Mouse (Mus musculus) gastrocnemius, postnatal 10 days (tissue): ENCODE measurements around the gene Nradd. TPM values are rescaled to one million over a fixed set of nuclear protein-coding genes. Genes with fewer than 3 reads are reported as not detected.

Source experiments
- DNase-seq: peaks from one replicate; pipeline ENCODE4 v3.0.0; 2021; ENCODE audit warnings: mixed read lengths
- microRNA-seq, 2 experiments: library from miRNA; unstranded; fragments of <30 nt; microRNA quantifications; one replicate each; pipeline ENCODE4 v1.2.0; 2021
- total RNA-seq, 2 experiments: library from RNA; stranded (reverse); gene quantifications; 2 replicates each; pipeline ENCODE4 v1.2.3; 2021

The Nradd gene
- total RNA-seq, 2 experiments from 2014 or later, result 1.6 to 2.2 TPM

GRCm38 (mm10) chr9:110611471-110611870 is 12.8 kb downstream of the Nradd start:
- no peak for DNase-seq

GRCm38 (mm10) chr9:110583521-110583920 is 40.7 kb downstream of the Nradd start:
- DNase-seq, result no peak

- DNase-seq, result no peak
Measured at GRCm38 (mm10) chr9:110582161-110582560, 42.1 kb downstream of the Nradd start.

Small RNA genes within 50 kb of the gene (microRNA-seq; reads per million reads assigned to microRNA genes)
- 0 reads per million in 2 experiments for gene Mir8107

Other genes with a start within 250 kb of the Nradd start
- 10 to 100 TPM; 12.6 to 22.0 TPM for gene Ptpn23, start 216.2 kb downstream of the Nradd start, total RNA-seq
- gene Ngp, start 204.7 kb downstream of the Nradd start, total RNA-seq, result 10 to 100 TPM in 1 of 2 experiments, under 1 TPM in 1; 0.59 to 15.6 TPM
- gene Klhl18, start 147.8 kb downstream of the Nradd start, total RNA-seq, result 1 to 10 TPM; 6.0 to 8.3 TPM
- under 1 TPM; 0.23 to 0.42 TPM for gene Kif9, start 147.5 kb downstream of the Nradd start, total RNA-seq
- 10 to 100 TPM; 38.0 to 47.3 TPM for gene Setd2, start 91.9 kb downstream of the Nradd start, total RNA-seq
- gene Nbeal2, start 29.7 kb upstream of the Nradd start, total RNA-seq, result 1 to 10 TPM; 2.2 to 3.4 TPM
- 10 to 100 TPM; 50.3 to 53.6 TPM for gene Ccdc12, start 32.1 kb upstream of the Nradd start, total RNA-seq
- gene Myl3, start 117.4 kb upstream of the Nradd start, total RNA-seq, result 100 to 1,000 TPM; 260 to 321 TPM
- gene Pth1r, start 122.7 kb upstream of the Nradd start, total RNA-seq, result 10 to 100 TPM in 1 of 2 experiments, 1 to 10 TPM in 1; 4.1 to 11.8 TPM
- gene Prss42, start 173.7 kb upstream of the Nradd start, total RNA-seq, result not detected
- gene Prss44, start 189.5 kb upstream of the Nradd start, total RNA-seq, result not detected
- gene Prss43, start 202.2 kb upstream of the Nradd start, total RNA-seq, result not detected
- gene Prss45, start 210.1 kb upstream of the Nradd start, total RNA-seq, result not detected
- gene Prss46, start 220.1 kb upstream of the Nradd start, total RNA-seq, result under 1 TPM in 1 of 2 experiments, not detected in 1; 0.29 TPM
- under 1 TPM in 1 of 2 experiments, not detected in 1; 0.41 TPM for gene Prss50, start 233.5 kb upstream of the Nradd start, total RNA-seq